Mouse (Mus musculus): ENCODE results near the gene Mtmr2.

DNA sequence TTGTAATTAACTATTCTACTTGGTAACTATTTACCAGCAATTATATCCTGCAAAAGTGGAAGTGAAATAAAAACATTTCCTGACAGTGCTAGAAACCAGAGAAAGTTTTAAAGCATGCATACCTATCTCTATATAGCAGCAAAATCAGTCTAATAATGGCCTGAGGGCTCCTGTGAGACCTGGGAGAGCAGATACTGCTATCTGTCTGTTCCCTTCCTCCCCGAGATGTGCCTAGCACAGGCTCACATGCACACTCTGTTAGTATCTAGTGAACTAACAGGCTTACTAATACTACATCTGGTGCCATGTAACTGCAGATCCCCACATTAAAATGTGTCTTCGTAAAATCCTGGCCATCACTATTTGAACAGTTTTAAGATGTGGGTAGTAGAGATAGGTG is 46.5 kb downstream of the Mtmr2 start:
- TF ChIP-seq POLR2A (IDR thresholded peaks at IDR 0.05; ENCODE audit: insufficient read depth, low read depth, low read length), result no peak
- TF ChIP-seq CTCF (IDR thresholded peaks at IDR 0.05), result no peak
